Mouse (Mus musculus) liver, embryonic 11.5 days (tissue): ENCODE measurements around the gene Atg16l2. TPM values are rescaled to one million over a fixed set of nuclear protein-coding genes. Genes with fewer than 3 reads are reported as not detected.

ENCODE experiments used
- ATAC-seq: fragments of 200-750 bp; cut with Nextera tagmentation; replicated peaks from 2 replicates; pipeline ENCODE4 v1.8.0; 2017; ENCODE audit warnings: moderate number of reproducible peaks, mild to moderate bottlenecking, moderate TSS enrichment, moderate library complexity; ENCODE audit not compliant: low FRiP score
- DNase-seq: peaks from one replicate; pipeline ENCODE4 v3.0.0-alpha.2; 2017; ENCODE audit warnings: low spot score
- H3K27ac ChIP-seq: fragments of 300-500 bp; sonication (generic); 2 replicates; pipeline ENCODE4 v1.5.1; 2014; ENCODE audit warnings: mild to moderate bottlenecking, low read depth, low read length, control low read depth
- H3K27me3 ChIP-seq: fragments of 300-500 bp; sonication (generic); replicated peaks from 2 replicates; pipeline ENCODE4 v1.6.1; 2014; ENCODE audit warnings: low read length, mixed read lengths; ENCODE audit not compliant: control insufficient read depth, insufficient read depth
- H3K36me3 ChIP-seq: fragments of 300-500 bp; sonication (generic); 2 replicates; pipeline ENCODE4 v1.6.1; 2014; ENCODE audit warnings: mild to moderate bottlenecking, low read length, moderate library complexity, mixed read lengths; ENCODE audit not compliant: control insufficient read depth, insufficient read depth
- H3K4me1 ChIP-seq: fragments of 300-500 bp; sonication (generic); replicated peaks from 2 replicates; pipeline ENCODE4 v1.6.1; 2014; ENCODE audit warnings: low read length, mixed read lengths; ENCODE audit not compliant: control insufficient read depth, insufficient read depth
- H3K4me2 ChIP-seq: fragments of 300-500 bp; sonication (generic); 2 replicates; pipeline ENCODE4 v1.6.1; 2014; ENCODE audit warnings: mild to moderate bottlenecking, control low read depth, moderate library complexity
- H3K4me3 ChIP-seq: fragments of 300-500 bp; sonication (generic); 2 replicates; pipeline ENCODE4 v1.5.1; 2014; ENCODE audit warnings: low read depth, low read length, control low read depth
- H3K9ac ChIP-seq: fragments of 300-500 bp; sonication (generic); 2 replicates; pipeline ENCODE4 v1.6.1; 2014; ENCODE audit warnings: low read depth, low read length, control low read depth
- H3K9me3 ChIP-seq: fragments of 300-500 bp; sonication (generic); 2 replicates; pipeline ENCODE4 v1.6.1; 2016; ENCODE audit warnings: low read length, inconsistent platforms, mixed read lengths; ENCODE audit not compliant: control insufficient read depth
- WGBS: fragments of 180-500 bp; shearing (Covaris S2); extraction: QIAGEN DNeasy Blood & Tissue Kit; methylation state at CpG from one replicate; pipeline ENCODE4 v1.1.7; 2014; 5-methylcytosine and 5-hydroxymethylcytosine counted together
- polyA plus RNA-seq: library from polyadenylated mRNA; unstranded; fragments of >200 nt; fragmentation: Nextera tagmentation; extraction: Ambion mirVana; gene quantifications from 2 replicates; pipeline ENCODE4 v1.2.1, GENCODE M21; 2014

Atg16l2 gene
- polyA plus RNA-seq, 1 experiment from 2014 or later, result 5.7 TPM

GRCm38 (mm10) chr7:101282721-101283120 lies 19.3 kb downstream of the Atg16l2 start:
- Histone ChIP-seq H3K4me3 (no peak overlapping the region), H3K36me3 (peaks cover 2% of the 10 kb centered on the region; the same call in 1 of the 2 replicates), H3K27ac (no peak overlapping the region), H3K9me3 (no peaks in the 10 kb centered on the region), H3K4me2 (no peak overlapping the region), H3K4me1 (no peaks in the 10 kb centered on the region), H3K27me3 (no peaks in the 10 kb centered on the region), H3K9ac (no peak overlapping the region)
- ATAC-seq, result no peak
- 92% methylated on average over 3 of the region's 3 CpGs for WGBS
- no peak for DNase-seq

GRCm38 (mm10) chr7:101272466-101273160 lies 29.4 kb downstream of the Atg16l2 start:
- WGBS, result 66% methylated on average over 8 of the region's 8 CpGs

GRCm38 (mm10) chr7:101271602-101272001 lies 30.4 kb downstream of the Atg16l2 start:
- Histone ChIP-seq H3K9me3 (no peaks in the 10 kb centered on the region), H3K27ac (no peak overlapping the region), H3K4me3 (no peak overlapping the region), H3K27me3 (no peaks in the 10 kb centered on the region), H3K9ac (no peak overlapping the region), H3K4me2 (no peak overlapping the region), H3K4me1 (peaks cover 17% of the 10 kb centered on the region), H3K36me3 (peaks cover 2% of the 10 kb centered on the region; the same call in 1 of the 2 replicates)
- no peak for ATAC-seq
- DNase-seq, result no peak
- 75% methylated on average over 1 of the region's 1 CpGs for WGBS

More at GRCm38 (mm10) chr7:101272466-101273160, 29.4 kb downstream of the Atg16l2 start:
- peak overlapping the region; percentile 2; the same call in 1 of the 2 replicates for H3K4me2 ChIP-seq
- H3K9me3 ChIP-seq, result no peaks in the 10 kb centered on the region
- no peak overlapping the region for H3K27ac ChIP-seq
- no peak overlapping the region for H3K9ac ChIP-seq
- no peak for DNase-seq
- H3K4me3 ChIP-seq, result no peak overlapping the region
- H3K36me3 ChIP-seq, result peaks cover 2% of the 10 kb centered on the region; the same call in 1 of the 2 replicates
- H3K4me1 ChIP-seq, result peaks cover 12% of the 10 kb centered on the region
- ATAC-seq, result peak; percentile 95
- H3K27me3 ChIP-seq, result no peaks in the 10 kb centered on the region

- Histone ChIP-seq H3K4me3 (no peak overlapping the region), H3K4me2 (no peak overlapping the region), H3K4me1 (peaks cover 15% of the 10 kb centered on the region), H3K27ac (no peak overlapping the region), H3K9me3 (no peaks in the 10 kb centered on the region), H3K36me3 (no peaks in the 10 kb centered on the region), H3K27me3 (no peaks in the 10 kb centered on the region), H3K9ac (no peak overlapping the region)
- no peak for DNase-seq
- 52% methylated on average over 3 of the region's 3 CpGs for WGBS
- no peak for ATAC-seq
Observed at GRCm38 (mm10) chr7:101267457-101268259, 34.4 kb downstream of the Atg16l2 start.

- Histone ChIP-seq H3K4me3 (no peak overlapping the region), H3K36me3 (peaks cover 2% of the 10 kb centered on the region), H3K4me2 (no peak overlapping the region), H3K4me1 (peaks cover 7% of the 10 kb centered on the region), H3K9ac (no peak overlapping the region), H3K27me3 (no peaks in the 10 kb centered on the region), H3K27ac (no peak overlapping the region), H3K9me3 (no peaks in the 10 kb centered on the region)
- no peak for ATAC-seq
- no peak for DNase-seq
Observed at GRCm38 (mm10) chr7:101263511-101263910, 38.5 kb downstream of the Atg16l2 start.

GRCm38 (mm10) chr7:101261941-101262546 lies 40.0 kb downstream of the Atg16l2 start:
- DNase-seq (no peak), ATAC-seq (no peak)
- Histone ChIP-seq H3K27ac (no peak overlapping the region), H3K36me3 (peaks cover 2% of the 10 kb centered on the region), H3K27me3 (no peaks in the 10 kb centered on the region), H3K9me3 (no peaks in the 10 kb centered on the region), H3K4me3 (no peak overlapping the region), H3K4me2 (no peak overlapping the region), H3K9ac (no peak overlapping the region), H3K4me1 (no peaks in the 10 kb centered on the region; the same call in 1 of the 2 replicates)
- 89% methylated on average over 4 of the region's 4 CpGs for WGBS

- ATAC-seq (no peak), DNase-seq (no peak)
- Histone ChIP-seq H3K27ac (no peak overlapping the region), H3K4me1 (no peaks in the 10 kb centered on the region), H3K4me2 (no peak overlapping the region), H3K4me3 (no peak overlapping the region), H3K9ac (no peak overlapping the region), H3K9me3 (no peaks in the 10 kb centered on the region), H3K36me3 (peaks cover 5% of the 10 kb centered on the region), H3K27me3 (no peaks in the 10 kb centered on the region)
Observed at GRCm38 (mm10) chr7:101258482-101258881, 43.6 kb downstream of the Atg16l2 start.

GRCm38 (mm10) chr7:101253071-101253470 lies 49.0 kb downstream of the Atg16l2 start:
- no peaks in the 10 kb centered on the region for H3K4me1 ChIP-seq
- no peaks in the 10 kb centered on the region for H3K27me3 ChIP-seq
- H3K27ac ChIP-seq, result no peak overlapping the region
- DNase-seq, result no peak
- peaks cover 5% of the 10 kb centered on the region; the same call in 1 of the 2 replicates for H3K36me3 ChIP-seq
- no peaks in the 10 kb centered on the region for H3K9me3 ChIP-seq
- no peak overlapping the region for H3K4me3 ChIP-seq
- no peak for ATAC-seq
- no peak overlapping the region for H3K9ac ChIP-seq
- WGBS, result 65% methylated on average over 2 of the region's 2 CpGs
- H3K4me2 ChIP-seq, result no peak overlapping the region
